Mouse (Mus musculus) limb, embryonic 11.5 days (tissue): ENCODE measurements around the gene Arrdc2. TPM values are rescaled to one million over a fixed set of nuclear protein-coding genes. Genes with fewer than 3 reads are reported as not detected.

Source experiments
- ATAC-seq: fragments of 200-750 bp; cut with Nextera tagmentation; 2 replicates; pipeline ENCODE4 v1.8.0; 2017; ENCODE audit warnings: low read depth; ENCODE audit not compliant: insufficient number of reproducible peaks, low FRiP score, low TSS enrichment
- DNase-seq: peaks from one replicate; pipeline ENCODE4 v3.0.0-alpha.2; 2015; ENCODE audit warnings: low spot score
- H3K27ac ChIP-seq: fragments of 300-500 bp; sonication (generic); replicated peaks from 2 replicates; pipeline ENCODE4 v1.5.1; 2014; ENCODE audit warnings: low read depth, mild to moderate bottlenecking, low read length
- H3K27me3 ChIP-seq: fragments of 300-500 bp; sonication (generic); 2 replicates; pipeline ENCODE4 v1.6.1; 2014; ENCODE audit warnings: mild to moderate bottlenecking, low read length, mixed read lengths; ENCODE audit not compliant: control insufficient read depth, insufficient read depth
- H3K36me3 ChIP-seq: fragments of 300-500 bp; sonication (generic); 2 replicates; pipeline ENCODE4 v1.6.1; 2014; ENCODE audit warnings: mild to moderate bottlenecking, low read length, moderate library complexity, mixed read lengths; ENCODE audit not compliant: control insufficient read depth, insufficient read depth
- H3K4me1 ChIP-seq: fragments of 300-500 bp; sonication (generic); 2 replicates; pipeline ENCODE4 v1.6.1; 2014; ENCODE audit warnings: low read length, mixed read lengths; ENCODE audit not compliant: control insufficient read depth, insufficient read depth
- H3K4me2 ChIP-seq: fragments of 300-500 bp; sonication (generic); 2 replicates; pipeline ENCODE4 v1.6.1; 2014; ENCODE audit warnings: low read depth, mild to moderate bottlenecking, moderate library complexity; ENCODE audit not compliant: severe bottlenecking
- H3K4me3 ChIP-seq: fragments of 300-500 bp; sonication (generic); 2 replicates; pipeline ENCODE4 v1.5.1; 2014; ENCODE audit warnings: low read depth, low read length
- H3K9ac ChIP-seq: fragments of 300-500 bp; sonication (generic); 2 replicates; pipeline ENCODE4 v1.6.1; 2014; ENCODE audit warnings: mild to moderate bottlenecking, low read length
- H3K9me3 ChIP-seq: fragments of 300-500 bp; sonication (generic); 2 replicates; pipeline ENCODE4 v1.6.1; 2016; ENCODE audit warnings: low read length; ENCODE audit not compliant: control insufficient read depth
- WGBS: fragments of 180-500 bp; shearing (Covaris S2); extraction: QIAGEN DNeasy Blood & Tissue Kit; methylation state at CpG from one replicate; pipeline ENCODE4 v1.1.7; 2014; 5-methylcytosine and 5-hydroxymethylcytosine counted together
- polyA plus RNA-seq: library from polyadenylated mRNA; unstranded; fragments of >200 nt; fragmentation: Nextera tagmentation; extraction: Ambion mirVana; gene quantifications from 2 replicates; pipeline ENCODE4 v1.2.1, GENCODE M21; 2014

The Arrdc2 gene
- polyA plus RNA-seq, 1 experiment from 2014 or later, result 5.1 TPM

DNA sequence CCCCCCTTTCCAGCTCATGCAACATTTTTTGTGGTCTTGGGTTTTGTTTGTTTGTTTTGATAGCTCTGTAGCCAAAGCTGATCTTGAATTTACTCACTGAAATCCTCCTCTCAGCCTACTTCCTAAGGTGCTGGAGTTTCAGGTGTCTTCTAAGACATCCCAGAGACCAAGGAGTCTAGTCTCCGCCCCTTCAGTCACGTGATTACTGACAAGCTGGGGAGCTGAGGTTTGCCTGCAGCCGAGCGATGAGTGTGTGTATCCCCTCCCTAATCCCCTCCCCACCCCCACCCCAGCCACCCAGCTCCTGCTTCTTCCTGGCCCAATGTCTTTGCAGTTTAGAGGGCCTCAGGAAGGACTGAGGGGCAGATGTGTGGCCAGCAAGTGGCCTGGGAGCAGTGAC is 18.0 kb upstream of the Arrdc2 start:
- Histone ChIP-seq H3K9ac (no peak overlapping the region), H3K4me3 (no peak overlapping the region), H3K4me2 (no peak overlapping the region), H3K9me3 (no peaks in the 10 kb centered on the region), H3K27ac (no peak overlapping the region; the same call in 1 of the 2 replicates), H3K4me1 (peaks cover 14% of the 10 kb centered on the region), H3K36me3 (no peaks in the 10 kb centered on the region), H3K27me3 (peaks cover 10% of the 10 kb centered on the region)
- WGBS, result 15% methylated on average over 4 of the region's 4 CpGs
- ATAC-seq (no peak), DNase-seq (peak; percentile 41)

DNA sequence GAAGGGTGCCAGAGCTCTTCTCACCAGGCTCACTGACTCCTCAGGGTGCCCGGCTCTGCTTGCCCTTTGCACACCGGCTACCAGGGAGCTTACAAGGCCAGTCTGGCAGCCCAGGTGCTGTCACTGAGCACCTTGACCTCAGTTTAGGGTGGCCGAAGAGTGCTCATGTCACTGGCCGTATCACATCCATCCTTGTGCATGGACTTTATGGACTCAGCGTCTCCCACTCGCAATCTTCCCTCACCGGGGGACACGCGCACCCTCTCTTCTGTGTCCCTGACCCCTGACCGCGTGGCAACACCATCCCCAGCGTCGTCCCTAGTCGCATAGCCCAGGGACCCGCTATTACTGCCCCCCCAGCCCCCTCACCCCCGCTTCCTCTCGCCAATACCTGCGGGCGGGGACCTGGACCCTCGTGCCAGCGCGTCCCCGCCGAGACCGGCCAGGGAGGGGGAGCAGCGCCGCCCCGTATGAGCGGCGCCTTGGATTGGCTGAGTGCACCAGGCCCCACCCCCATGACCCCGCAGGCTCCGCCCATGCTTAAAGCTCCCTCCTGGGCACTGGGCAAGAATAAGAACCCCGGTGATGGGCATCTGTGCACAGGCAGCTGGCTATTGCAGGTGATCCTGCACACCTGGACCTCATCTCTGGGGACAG is 17.1 kb upstream of the Arrdc2 start:
- WGBS, result 5% methylated on average over 33 of the region's 33 CpGs
- Histone ChIP-seq H3K4me2 (peak overlapping the region; percentile 81), H3K4me1 (peaks cover 17% of the 10 kb centered on the region), H3K9ac (peak overlapping the region; percentile 46; the same call in 1 of the 2 replicates), H3K36me3 (no peaks in the 10 kb centered on the region), H3K4me3 (peak overlapping the region; percentile 39), H3K27me3 (0 out of 2 replicates have a peak, but pooled peaks cover 3% of the 10 kb centered on the region), H3K9me3 (no peaks in the 10 kb centered on the region), H3K27ac (no peak overlapping the region)
- ATAC-seq (peak; percentile 69), DNase-seq (peak; percentile 80)

DNA sequence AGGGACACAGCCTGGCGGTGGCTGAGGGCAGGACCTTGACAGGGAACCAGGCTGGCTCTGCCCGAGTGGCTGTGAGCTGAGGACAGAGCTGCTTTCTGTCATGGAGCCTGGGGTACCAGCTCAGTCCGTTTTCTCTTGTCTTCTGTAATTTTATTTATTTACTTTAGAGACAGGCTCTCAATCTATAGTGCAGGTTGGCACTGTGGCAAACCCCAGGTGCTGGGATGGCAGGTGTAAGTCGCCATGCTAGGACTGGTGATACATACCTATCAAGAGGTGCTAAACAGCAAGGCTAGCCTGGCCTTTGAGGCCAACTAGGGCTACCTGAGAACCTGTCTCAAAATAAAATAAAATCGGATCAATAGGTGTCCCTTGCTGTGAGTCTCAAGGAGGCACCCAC is 16.5 kb upstream of the Arrdc2 start:
- H3K27me3 ChIP-seq, result no peaks in the 10 kb centered on the region
- no peak for DNase-seq
- WGBS, result 63% methylated on average over 5 of the region's 5 CpGs
- H3K4me1 ChIP-seq, result peaks cover 17% of the 10 kb centered on the region
- ATAC-seq, result no peak
- no peak overlapping the region for H3K9ac ChIP-seq
- H3K36me3 ChIP-seq, result no peaks in the 10 kb centered on the region
- no peak overlapping the region for H3K27ac ChIP-seq
- no peaks in the 10 kb centered on the region for H3K9me3 ChIP-seq
- H3K4me2 ChIP-seq, result peak overlapping the region; percentile 81; the same call in 1 of the 2 replicates
- no peak overlapping the region; the same call in 1 of the 2 replicates for H3K4me3 ChIP-seq

DNA sequence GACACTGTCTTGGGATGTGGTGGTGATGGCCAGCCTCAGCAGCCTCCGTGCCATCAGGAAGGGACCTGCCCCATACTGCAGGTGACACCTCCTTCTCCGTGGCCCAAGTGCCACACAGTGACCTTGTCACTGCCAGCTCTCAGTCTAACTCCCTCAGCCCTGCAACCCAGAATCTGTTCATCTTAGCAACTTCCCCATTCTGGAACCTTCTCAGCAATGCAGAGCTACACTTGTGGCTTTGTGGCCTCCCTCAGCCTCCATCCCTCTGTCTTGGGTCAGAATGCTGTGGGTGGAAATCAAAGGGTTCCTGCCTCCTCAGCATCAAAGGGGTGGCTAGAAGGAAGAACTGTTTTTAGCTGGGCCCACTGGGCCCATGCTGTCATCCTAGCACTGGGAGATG is 14.3 kb upstream of the Arrdc2 start:
- no peak for DNase-seq
- Histone ChIP-seq H3K36me3 (no peaks in the 10 kb centered on the region), H3K9ac (no peak overlapping the region), H3K4me2 (no peak overlapping the region), H3K4me3 (no peak overlapping the region), H3K4me1 (peaks cover 17% of the 10 kb centered on the region), H3K9me3 (no peaks in the 10 kb centered on the region), H3K27ac (no peak overlapping the region), H3K27me3 (no peaks in the 10 kb centered on the region)
- ATAC-seq, result no peak
- WGBS, result 82% methylated on average over 2 of the region's 2 CpGs

DNA sequence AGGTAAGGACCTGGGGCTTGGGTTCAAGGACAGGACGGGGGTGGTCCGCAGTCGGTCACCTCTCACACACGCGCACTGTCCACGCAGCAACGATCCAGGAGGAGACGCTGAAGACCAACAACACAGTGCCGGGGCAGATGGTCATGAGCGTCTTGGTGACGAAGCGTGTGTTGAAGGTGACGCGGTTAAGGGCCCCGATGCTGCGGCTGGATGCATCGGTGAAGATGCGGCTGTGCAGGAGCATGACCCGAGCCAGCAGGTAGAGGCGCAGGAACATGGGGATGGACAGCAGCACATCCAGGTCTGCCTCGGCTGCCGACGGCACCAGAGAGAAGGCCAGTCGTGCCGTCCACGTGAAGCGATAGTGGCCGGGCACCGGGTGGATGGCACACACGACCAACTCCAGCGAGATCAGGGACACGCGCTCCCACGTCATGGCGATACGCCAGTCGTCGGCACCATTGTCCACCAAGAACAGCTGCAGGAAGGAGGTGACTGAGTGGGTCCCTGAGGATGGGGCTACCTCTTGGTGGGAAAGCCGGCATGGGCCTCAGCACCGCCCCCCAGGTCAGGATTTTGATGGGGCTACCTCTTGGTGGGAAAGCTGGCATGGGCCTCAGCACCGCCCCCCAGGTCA is 13.2 kb upstream of the Arrdc2 start:
- Histone ChIP-seq H3K4me3 (no peak overlapping the region), H3K9ac (no peak overlapping the region), H3K36me3 (no peaks in the 10 kb centered on the region), H3K4me1 (peaks cover 13% of the 10 kb centered on the region), H3K27me3 (no peaks in the 10 kb centered on the region), H3K27ac (no peak overlapping the region), H3K9me3 (no peaks in the 10 kb centered on the region), H3K4me2 (no peak overlapping the region)
- ATAC-seq (no peak), DNase-seq (no peak)
- WGBS, result 91% methylated on average over 41 of the region's 41 CpGs

DNA sequence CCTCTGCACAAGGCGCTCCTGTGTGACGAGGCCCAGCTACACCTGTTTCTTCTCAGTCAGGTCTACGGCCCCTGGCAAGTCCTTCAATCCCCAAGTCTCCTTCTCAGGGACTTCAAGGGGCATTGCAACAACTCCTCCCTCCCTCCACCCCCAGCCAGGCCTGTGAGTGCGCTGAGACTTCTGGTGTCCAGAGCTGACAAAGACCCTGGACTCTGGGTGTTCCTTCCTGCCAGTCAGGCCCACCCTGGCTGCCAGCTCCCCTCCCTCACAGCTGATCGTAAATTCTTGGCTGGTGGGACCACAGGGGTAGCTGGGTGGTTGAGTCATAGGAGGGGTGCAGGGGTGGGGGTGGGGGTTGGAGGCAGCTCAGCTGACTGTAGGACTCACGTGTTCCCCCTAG is 12.3 kb upstream of the Arrdc2 start:
- H3K9ac ChIP-seq, result peak overlapping the region; percentile 37; the same call in 1 of the 2 replicates
- no peak overlapping the region for H3K4me2 ChIP-seq
- peaks cover 7% of the 10 kb centered on the region for H3K4me1 ChIP-seq
- H3K27me3 ChIP-seq, result no peaks in the 10 kb centered on the region
- H3K27ac ChIP-seq, result 0 out of 2 replicates have a peak overlapping the region, but pooled peaks have one; percentile 21
- H3K9me3 ChIP-seq, result no peaks in the 10 kb centered on the region
- no peak for ATAC-seq
- no peaks in the 10 kb centered on the region for H3K36me3 ChIP-seq
- 34% methylated on average over 6 of the region's 6 CpGs for WGBS
- DNase-seq, result no peak
- H3K4me3 ChIP-seq, result no peak overlapping the region

DNA sequence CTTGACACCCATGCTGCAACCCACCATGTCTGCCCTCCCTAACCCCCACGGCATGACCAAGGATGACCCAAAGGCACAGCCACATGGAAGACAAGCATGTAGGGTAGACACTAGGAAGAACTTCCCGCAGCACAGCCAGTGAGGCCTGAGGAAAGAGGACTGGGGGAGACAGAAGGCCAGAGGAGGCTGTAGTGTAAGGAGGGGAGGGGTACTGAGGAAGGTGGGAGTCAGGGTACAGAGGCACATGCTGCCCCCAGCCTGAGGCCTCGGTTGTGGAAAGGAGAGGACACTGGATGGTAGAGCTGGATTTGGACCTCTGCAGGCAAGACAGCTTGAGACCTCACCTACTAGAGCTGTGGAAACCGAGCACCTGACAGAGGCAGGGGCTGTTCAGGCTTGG is 11.4 kb upstream of the Arrdc2 start:
- peaks cover 7% of the 10 kb centered on the region; the same call in 1 of the 2 replicates for H3K4me1 ChIP-seq
- no peak overlapping the region for H3K27ac ChIP-seq
- H3K4me3 ChIP-seq, result no peak overlapping the region
- DNase-seq (no peak), ATAC-seq (no peak)
- WGBS, result 87% methylated on average over 4 of the region's 4 CpGs
- no peaks in the 10 kb centered on the region for H3K36me3 ChIP-seq
- no peak overlapping the region for H3K9ac ChIP-seq
- H3K9me3 ChIP-seq, result no peaks in the 10 kb centered on the region
- no peaks in the 10 kb centered on the region for H3K27me3 ChIP-seq
- no peak overlapping the region for H3K4me2 ChIP-seq

DNA sequence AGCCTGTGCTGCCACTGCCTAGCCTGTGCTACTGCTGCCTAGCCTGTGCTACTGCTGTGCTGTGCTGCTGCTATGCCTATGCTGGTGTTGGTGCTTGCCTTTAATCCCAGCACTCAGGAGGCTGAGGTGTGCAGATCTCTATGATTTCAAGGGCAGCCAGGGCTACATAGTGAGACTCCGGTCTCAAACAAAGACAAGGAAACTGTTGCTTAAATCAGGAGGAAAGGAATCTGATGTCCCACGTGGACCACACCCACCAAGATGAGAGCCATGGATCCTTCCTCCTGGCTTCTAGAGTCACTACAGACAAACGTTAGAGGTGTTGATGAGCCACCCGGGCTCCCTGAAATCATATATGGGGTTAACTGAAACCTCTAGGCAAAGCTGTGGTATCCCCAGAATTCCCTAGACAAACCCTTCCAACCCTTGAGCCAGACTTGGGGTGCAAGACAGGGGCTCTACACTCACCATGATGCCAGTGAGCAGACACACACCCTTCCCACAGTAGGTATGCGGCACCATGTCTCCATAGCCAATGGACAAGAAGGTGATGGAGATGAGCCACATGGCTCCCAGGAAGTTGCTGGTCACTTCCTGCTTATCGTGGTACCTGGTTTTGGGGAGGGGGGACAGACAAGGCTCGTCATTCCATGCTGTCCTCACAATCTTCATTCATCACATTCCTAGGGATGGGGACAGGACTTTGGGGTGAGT is 10.8 kb upstream of the Arrdc2 start:
- Histone ChIP-seq H3K36me3 (no peaks in the 10 kb centered on the region), H3K9me3 (no peaks in the 10 kb centered on the region), H3K4me1 (peaks cover 7% of the 10 kb centered on the region; the same call in 1 of the 2 replicates), H3K27me3 (no peaks in the 10 kb centered on the region), H3K27ac (no peak overlapping the region), H3K9ac (no peak overlapping the region), H3K4me3 (no peak overlapping the region), H3K4me2 (no peak overlapping the region)
- ATAC-seq, result no peak
- 86% methylated on average over 7 of the region's 7 CpGs for WGBS
- no peak for DNase-seq
